Mouse (Mus musculus) testis, adult 2 months (tissue): ENCODE results near the gene H2-Q2. TPM values are rescaled to one million over a fixed set of nuclear protein-coding genes. Genes with fewer than 3 reads are reported as not detected.

Experiments
- polyA plus RNA-seq: library from polyadenylated mRNA; depleted of rRNA; stranded (reverse); fragments of >200 nt; gene quantifications from 2 replicates; pipeline ENCODE4 v1.2.3, GENCODE M21; 2012; rRNA removed

H2-Q2 gene
- polyA plus RNA-seq, 1 experiment: 0.53 TPM

Other genes starting within 250 kb of the H2-Q2 start
- 0.54 TPM in 1 of 2 replicates, not detected in the other for gene Ly6g5c, start 234.0 kb upstream of the H2-Q2 start, polyA plus RNA-seq
- 2.9 and 3.1 TPM in 2 replicates for gene Ly6g5b, start 226.8 kb upstream of the H2-Q2 start, polyA plus RNA-seq
- 70.0 and 73.6 TPM in 2 replicates for gene Gpank1, start 220.8 kb upstream of the H2-Q2 start, polyA plus RNA-seq
- 3,095 and 3,228 TPM in 2 replicates for gene Csnk2b, start 220.2 kb upstream of the H2-Q2 start, polyA plus RNA-seq
- 0.91 and 2.5 TPM in 2 replicates for gene D17H6S53E, start 215.9 kb upstream of the H2-Q2 start, polyA plus RNA-seq
- gene Apom, start 210.2 kb upstream of the H2-Q2 start, polyA plus RNA-seq: 0.41 and 0.48 TPM in 2 replicates
- gene Bag6, start 207.1 kb upstream of the H2-Q2 start, polyA plus RNA-seq: 709 and 791 TPM in 2 replicates
- 515 and 563 TPM in 2 replicates for gene Prrc2a, start 177.3 kb upstream of the H2-Q2 start, polyA plus RNA-seq
- gene Aif1, start 166.2 kb upstream of the H2-Q2 start, polyA plus RNA-seq: 435 and 444 TPM in 2 replicates
- 0.65 and 1.3 TPM in 2 replicates for gene Lst1, start 153.8 kb upstream of the H2-Q2 start, polyA plus RNA-seq
- 0.86 and 0.87 TPM in 2 replicates for gene Ltb, start 147.8 kb upstream of the H2-Q2 start, polyA plus RNA-seq
- gene Tnf, start 140.2 kb upstream of the H2-Q2 start, polyA plus RNA-seq: 0.07 TPM in 1 of 2 replicates, not detected in the other
- gene Lta, start 136.9 kb upstream of the H2-Q2 start, polyA plus RNA-seq: 0.07 TPM in 1 of 2 replicates, not detected in the other
- gene Gm16181, start 121.4 kb upstream of the H2-Q2 start, polyA plus RNA-seq: not detected in 2 replicates
- gene Atp6v1g2, start 108.6 kb upstream of the H2-Q2 start, polyA plus RNA-seq: 10.4 and 11.7 TPM in 2 replicates
- gene Nfkbil1, start 106.5 kb upstream of the H2-Q2 start, polyA plus RNA-seq: 27.9 and 30.2 TPM in 2 replicates
- 125 and 129 TPM in 2 replicates for gene Ddx39b, start 100.5 kb upstream of the H2-Q2 start, polyA plus RNA-seq
- 29.6 and 31.4 TPM in 2 replicates for gene H2-D1, start 79.5 kb upstream of the H2-Q2 start, polyA plus RNA-seq
- gene H2-Q1, start 21.8 kb upstream of the H2-Q2 start, polyA plus RNA-seq: not detected in 2 replicates
- 3.2 and 4.2 TPM in 2 replicates for gene H2-Q4, start 37.4 kb downstream of the H2-Q2 start, polyA plus RNA-seq
- 1.6 and 1.8 TPM in 2 replicates for gene H2-Q6, start 82.6 kb downstream of the H2-Q2 start, polyA plus RNA-seq
- 4.9 and 5.2 TPM in 2 replicates for gene H2-Q7, start 96.9 kb downstream of the H2-Q2 start, polyA plus RNA-seq
- 0.19 and 0.33 TPM in 2 replicates for gene H2-Q10, start 127.8 kb downstream of the H2-Q2 start, polyA plus RNA-seq
- 9.6 and 11.1 TPM in 2 replicates for gene Pou5f1, start 163.8 kb downstream of the H2-Q2 start, polyA plus RNA-seq
- 2.5 and 2.6 TPM in 2 replicates for gene Tcf19, start 174.6 kb downstream of the H2-Q2 start, polyA plus RNA-seq
- 294 and 295 TPM in 2 replicates for gene Cchcr1, start 174.9 kb downstream of the H2-Q2 start, polyA plus RNA-seq
- gene Psors1c2, start 191.0 kb downstream of the H2-Q2 start, polyA plus RNA-seq: 2.5 and 3.6 TPM in 2 replicates
- 8.7 and 9.5 TPM in 2 replicates for gene Cdsn, start 209.9 kb downstream of the H2-Q2 start, polyA plus RNA-seq
- gene 2300002M23Rik, start 225.2 kb downstream of the H2-Q2 start, polyA plus RNA-seq: 1.8 TPM in 1 of 2 replicates, not detected in the other